In the genomic region with DNA sequence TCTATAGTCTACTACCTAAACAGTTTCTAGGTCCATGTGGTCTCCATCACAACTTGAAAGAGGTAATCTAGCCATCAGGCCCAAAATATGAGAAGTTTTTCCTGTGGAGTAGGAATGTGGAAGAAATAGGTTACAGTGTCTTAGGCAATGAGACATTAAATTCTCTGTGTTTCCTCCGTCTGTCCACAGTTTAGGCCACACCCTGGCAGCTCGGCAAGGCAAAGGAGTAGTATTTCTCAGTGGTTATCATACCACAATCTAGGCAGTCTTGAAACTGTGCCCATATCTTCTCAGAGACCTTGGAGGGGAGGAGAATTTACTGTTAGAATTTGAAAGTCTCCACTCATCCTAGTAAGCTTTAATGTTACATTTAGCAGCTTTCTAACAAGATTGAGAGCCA, we compare ENCODE assay signal across 24 mouse cellular contexts.
"Had no signal": no experiment of that assay in that cellular context is flagged by ENCODE, and none has a peak within 500 bp of the region (broad histone marks: within the 10 kb centered on the region; RNA-seq: fewer than 3 reads in every experiment).

No protein-coding gene starts in this region.

- H3K4me2 ChIP-seq: heart, embryonic 12.5 days; hindbrain, embryonic 13.5 days; hindbrain, embryonic 15.5 days; limb, embryonic 12.5 days; liver, embryonic 11.5 days; liver, embryonic 13.5 days; liver, embryonic 15.5 days had no signal

- H3K4me1 ChIP-seq: hindbrain, embryonic 13.5 days; hindbrain, embryonic 15.5 days; limb, embryonic 10.5 days; limb, embryonic 12.5 days; liver, embryonic 13.5 days; liver, embryonic 15.5 days had no signal

- H3K36me3 ChIP-seq: heart, embryonic 10.5 days; heart, embryonic 12.5 days; hindbrain, embryonic 13.5 days; hindbrain, embryonic 15.5 days; limb, embryonic 10.5 days; limb, embryonic 12.5 days; liver, embryonic 13.5 days; liver, embryonic 15.5 days had no signal

- H3K27me3 ChIP-seq: heart, embryonic 12.5 days; hindbrain, embryonic 13.5 days; hindbrain, embryonic 15.5 days; limb, embryonic 12.5 days; liver, embryonic 13.5 days; liver, embryonic 15.5 days had no signal

- DNase-seq: gastrocnemius, adult 2 months; gastrocnemius, postnatal 10 days; gastrocnemius, postnatal 25 days; heart, adult 18-20 months; heart, postnatal 10 days; kidney, adult 18-20 months; kidney, adult 8-10 months; kidney, postnatal 10 days; kidney, postnatal 25 days; kidney, postnatal 4 days; liver; liver, embryonic 13.5 days had no signal

- H3K27ac ChIP-seq: gastrocnemius, adult 2 months; heart, embryonic 10.5 days; hindbrain, embryonic 13.5 days; hindbrain, embryonic 15.5 days; hindbrain, postnatal 0 days; layer of hippocampus, adult 2 months; left cerebral cortex, adult 2 months; limb, embryonic 10.5 days; limb, embryonic 12.5 days; liver, embryonic 13.5 days; liver, embryonic 15.5 days had no signal

- H3K9ac ChIP-seq: heart, embryonic 12.5 days; hindbrain, embryonic 13.5 days; hindbrain, embryonic 15.5 days; limb, embryonic 12.5 days; liver, embryonic 13.5 days; liver, embryonic 15.5 days had no signal

- H3K4me3 ChIP-seq: gastrocnemius, adult 2 months; heart, embryonic 10.5 days; heart, embryonic 12.5 days; hindbrain, embryonic 13.5 days; hindbrain, embryonic 15.5 days; layer of hippocampus, adult 2 months; left cerebral cortex, adult 2 months; limb, embryonic 10.5 days; limb, embryonic 12.5 days; liver, embryonic 13.5 days; liver, embryonic 15.5 days had no signal

- ATAC-seq: hindbrain, postnatal 0 days; intestine, embryonic 16.5 days had no signal

- H3K9me3 ChIP-seq: heart, embryonic 10.5 days; hindbrain, embryonic 13.5 days; hindbrain, embryonic 15.5 days; limb, embryonic 10.5 days; limb, embryonic 12.5 days; liver, embryonic 13.5 days; liver, embryonic 15.5 days had no signal
